Mouse (Mus musculus) stomach, embryonic 15.5 days (tissue): ENCODE results near the gene Srsf6. TPM values are rescaled to one million over a fixed set of nuclear protein-coding genes. Genes with fewer than 3 reads are reported as not detected.
A peak's percentile ranks its signal among the peaks of the same experiment; 100 is the strongest.
"Not testable (repeated sequence)": the region's sequence is repeated elsewhere in the genome, so short reads cannot be mapped to it uniquely, and the experiment has no call there.

Experiments
- ATAC-seq: fragments of 200-750 bp; cut with Nextera tagmentation; 2 replicates; pipeline ENCODE4 v1.8.0; 2017; ENCODE audit warnings: low read depth, moderate number of reproducible peaks, moderate TSS enrichment; ENCODE audit not compliant: insufficient read depth, low FRiP score
- H3K27ac ChIP-seq: fragments of 300-500 bp; sonication (generic); 2 replicates; pipeline ENCODE4 v1.5.1; 2015; ENCODE audit warnings: mild to moderate bottlenecking, inconsistent platforms
- H3K27me3 ChIP-seq: fragments of 300-500 bp; sonication (generic); replicated peaks from 2 replicates; pipeline ENCODE4 v1.6.1; 2015; ENCODE audit warnings: inconsistent platforms
- H3K36me3 ChIP-seq: fragments of 300-500 bp; sonication (generic); 2 replicates; pipeline ENCODE4 v1.6.1; 2015; ENCODE audit warnings: inconsistent platforms
- H3K4me1 ChIP-seq: fragments of 300-500 bp; sonication (generic); 2 replicates; pipeline ENCODE4 v1.6.1; 2015; ENCODE audit warnings: inconsistent platforms
- H3K4me2 ChIP-seq: fragments of 300-500 bp; sonication (generic); 2 replicates; pipeline ENCODE4 v1.6.1; 2015; ENCODE audit warnings: mild to moderate bottlenecking, inconsistent platforms
- H3K4me3 ChIP-seq: fragments of 300-500 bp; sonication (generic); replicated peaks from 2 replicates; pipeline ENCODE4 v1.5.1; 2015; ENCODE audit warnings: inconsistent platforms
- H3K9ac ChIP-seq: fragments of 300-500 bp; sonication (generic); 2 replicates; pipeline ENCODE4 v1.6.1; 2015; ENCODE audit warnings: inconsistent platforms
- H3K9me3 ChIP-seq: fragments of 300-500 bp; sonication (generic); 2 replicates; pipeline ENCODE4 v1.6.1; 2016; ENCODE audit warnings: inconsistent platforms
- WGBS: fragments of 180-500 bp; shearing (Covaris S2); methylation state at CpG from one replicate; pipeline ENCODE4 v1.1.7; 2015; 5-methylcytosine and 5-hydroxymethylcytosine counted together
- polyA plus RNA-seq: library from polyadenylated mRNA; unstranded; fragments of >200 nt; fragmentation: Nextera tagmentation; extraction: Ambion mirVana; gene quantifications from 2 replicates; pipeline ENCODE4 v1.2.1, GENCODE M21; 2015

Srsf6 gene
- 170 and 191 TPM in 2 replicates for polyA plus RNA-seq

GRCm38 (mm10) chr2:162931123-162931673 is at the start of gene Srsf6:
Srsf6 (plus strand) TSS chr2:162931528.
- under 1% methylated on average over 60 of the region's 68 CpGs for WGBS
- ATAC-seq, result peak; percentile 95

GRCm38 (mm10) chr2:162884101-162884500 is 47.2 kb upstream of the Srsf6 start:
- Histone ChIP-seq H3K9ac (no peak overlapping the region), H3K27me3 (no peaks in the 10 kb centered on the region)

More at GRCm38 (mm10) chr2:162931123-162931673, at the start of gene Srsf6:
- Histone ChIP-seq H3K27ac (peak within 1 kb of the TSS; percentile 97), H3K27me3 (no peaks in the 10 kb centered on the region), H3K9me3 (no peaks in the 10 kb centered on the region), H3K4me2 (peak within 1 kb of the TSS; percentile 87), H3K4me1 (peaks cover 10% of the 10 kb centered on the region), H3K9ac (peak within 1 kb of the TSS; percentile 100), H3K36me3 (peaks cover 18% of the 10 kb centered on the region), H3K4me3 (peak within 1 kb of the TSS; percentile 99)

GRCm38 (mm10) chr2:162887121-162887520 is 44.2 kb upstream of the Srsf6 start:
- no peak overlapping the region for H3K4me3 ChIP-seq
- H3K4me1 ChIP-seq, result no peaks in the 10 kb centered on the region
- no peak overlapping the region for H3K27ac ChIP-seq
- no peak overlapping the region for H3K9ac ChIP-seq
- H3K27me3 ChIP-seq, result no peaks in the 10 kb centered on the region
- ATAC-seq, result no peak
- 74% methylated on average over 5 of the region's 5 CpGs for whole genome bisulfite sequencing
- no peaks in the 10 kb centered on the region for H3K36me3 ChIP-seq
- no peak overlapping the region for H3K4me2 ChIP-seq
- H3K9me3 ChIP-seq, result no peaks in the 10 kb centered on the region

More at GRCm38 (mm10) chr2:162884101-162884500, 47.2 kb upstream of the Srsf6 start:
- Histone ChIP-seq H3K9me3 (no peaks in the 10 kb centered on the region), H3K27ac (no peak overlapping the region), H3K4me3 (no peak overlapping the region), H3K4me1 (no peaks in the 10 kb centered on the region), H3K36me3 (no peaks in the 10 kb centered on the region), H3K4me2 (no peak overlapping the region)
- no peak for ATAC-seq
- WGBS, result 68% methylated on average over 2 of the region's 2 CpGs

GRCm38 (mm10) chr2:162888677-162889076 is 42.7 kb upstream of the Srsf6 start:
- H3K9me3 ChIP-seq, result no peaks in the 10 kb centered on the region
- H3K4me2 ChIP-seq, result no peak overlapping the region
- ATAC-seq, result no peak
- 74% methylated on average over 8 of the region's 8 CpGs for WGBS
- H3K27me3 ChIP-seq, result no peaks in the 10 kb centered on the region
- H3K27ac ChIP-seq, result no peak overlapping the region
- H3K4me1 ChIP-seq, result no peaks in the 10 kb centered on the region
- no peak overlapping the region for H3K9ac ChIP-seq
- H3K4me3 ChIP-seq, result no peak overlapping the region
- no peaks in the 10 kb centered on the region for H3K36me3 ChIP-seq

- no peaks in the 10 kb centered on the region for H3K36me3 ChIP-seq
- H3K4me1 ChIP-seq, result no peaks in the 10 kb centered on the region
- no peak for ATAC-seq
- no peak overlapping the region for H3K4me2 ChIP-seq
- H3K4me3 ChIP-seq, result no peak overlapping the region
- no peak overlapping the region for H3K27ac ChIP-seq
- 64% methylated on average over 7 of the region's 7 CpGs for WGBS
- H3K9ac ChIP-seq, result no peak overlapping the region
- no peaks in the 10 kb centered on the region for H3K27me3 ChIP-seq
- no peaks in the 10 kb centered on the region for H3K9me3 ChIP-seq
These were observed 42.1 kb upstream of the Srsf6 start for GRCm38 (mm10) chr2:162889191-162889590.

GRCm38 (mm10) chr2:162889731-162890130 is 41.6 kb upstream of the Srsf6 start:
- H3K9ac ChIP-seq, result no peak overlapping the region
- no peaks in the 10 kb centered on the region for H3K9me3 ChIP-seq
- WGBS, result 69% methylated on average over 12 of the region's 12 CpGs
- no peaks in the 10 kb centered on the region for H3K36me3 ChIP-seq
- no peak overlapping the region for H3K27ac ChIP-seq
- no peak overlapping the region for H3K4me3 ChIP-seq
- no peaks in the 10 kb centered on the region for H3K4me1 ChIP-seq
- ATAC-seq, result no peak
- H3K4me2 ChIP-seq, result no peak overlapping the region
- no peaks in the 10 kb centered on the region for H3K27me3 ChIP-seq

- H3K4me1 ChIP-seq, H3K36me3 ChIP-seq, H3K9ac ChIP-seq, H3K27ac ChIP-seq, H3K9me3 ChIP-seq, H3K4me3 ChIP-seq, ATAC-seq, H3K4me2 ChIP-seq, H3K27me3 ChIP-seq: not testable (repeated sequence)
- WGBS, result 71% methylated on average over 3 of the region's 3 CpGs
These were observed 38.3 kb upstream of the Srsf6 start for GRCm38 (mm10) chr2:162892979-162893378.

- H3K4me3 ChIP-seq, H3K9me3 ChIP-seq, ATAC-seq, H3K9ac ChIP-seq, H3K4me2 ChIP-seq, H3K27me3 ChIP-seq, H3K27ac ChIP-seq, H3K4me1 ChIP-seq, H3K36me3 ChIP-seq: not testable (repeated sequence)
- WGBS, result 91% methylated on average over 20 of the region's 20 CpGs
These were observed 32.1 kb upstream of the Srsf6 start for GRCm38 (mm10) chr2:162899256-162899655.

- H3K4me3 ChIP-seq, result no peak overlapping the region
- H3K4me1 ChIP-seq, result no peaks in the 10 kb centered on the region
- ATAC-seq, result no peak; the same call in 1 of the 2 replicates
- H3K9ac ChIP-seq, result no peak overlapping the region
- no peaks in the 10 kb centered on the region for H3K36me3 ChIP-seq
- no peaks in the 10 kb centered on the region for H3K9me3 ChIP-seq
- no peak overlapping the region for H3K27ac ChIP-seq
- no peak overlapping the region for H3K4me2 ChIP-seq
- no peaks in the 10 kb centered on the region for H3K27me3 ChIP-seq
- 55% methylated on average over 12 of the region's 12 CpGs for WGBS
These were observed 31.3 kb upstream of the Srsf6 start for GRCm38 (mm10) chr2:162899880-162900589.

- ATAC-seq, result no peak
- Histone ChIP-seq H3K4me2 (no peak overlapping the region), H3K9ac (no peak overlapping the region), H3K27ac (no peak overlapping the region), H3K4me3 (no peak overlapping the region), H3K27me3 (no peaks in the 10 kb centered on the region), H3K36me3 (no peaks in the 10 kb centered on the region), H3K4me1 (no peaks in the 10 kb centered on the region), H3K9me3 (no peaks in the 10 kb centered on the region)
- 40% methylated on average over 2 of the region's 2 CpGs for WGBS
These were observed 30.8 kb upstream of the Srsf6 start for GRCm38 (mm10) chr2:162900590-162900916.

GRCm38 (mm10) chr2:162905902-162906301 is 25.4 kb upstream of the Srsf6 start:
- 68% methylated on average over 4 of the region's 4 CpGs for WGBS
- Histone ChIP-seq H3K27me3 (no peaks in the 10 kb centered on the region), H3K9ac (no peak overlapping the region), H3K36me3 (no peaks in the 10 kb centered on the region), H3K4me2 (no peak overlapping the region), H3K27ac (no peak overlapping the region), H3K9me3 (no peaks in the 10 kb centered on the region), H3K4me3 (no peak overlapping the region), H3K4me1 (no peaks in the 10 kb centered on the region)
- no peak for ATAC-seq

- H3K9me3 ChIP-seq, result no peaks in the 10 kb centered on the region
- no peak overlapping the region for H3K4me3 ChIP-seq
- H3K9ac ChIP-seq, result no peak overlapping the region
- no peak overlapping the region for H3K4me2 ChIP-seq
- H3K36me3 ChIP-seq, result no peaks in the 10 kb centered on the region
- no peak for ATAC-seq
- no peaks in the 10 kb centered on the region for H3K4me1 ChIP-seq
- whole genome bisulfite sequencing, result 51% methylated on average over 16 of the region's 16 CpGs
- no peaks in the 10 kb centered on the region for H3K27me3 ChIP-seq
- H3K27ac ChIP-seq, result no peak overlapping the region
These were observed 23.3 kb upstream of the Srsf6 start for GRCm38 (mm10) chr2:162908052-162908491.
